Mouse (Mus musculus) embryonic facial prominence, embryonic 10.5 days (tissue): ENCODE data around the gene Asb4. TPM values are rescaled to one million over a fixed set of nuclear protein-coding genes. Genes with fewer than 3 reads are reported as not detected.

Source experiments
- DNase-seq: peaks from one replicate; pipeline ENCODE4 v3.0.0-alpha.2; 2017; ENCODE audit warnings: low spot score
- H3K27ac ChIP-seq: fragments of 300-500 bp; sonication (generic); replicated peaks from 2 replicates; pipeline ENCODE4 v1.5.1; 2016; ENCODE audit warnings: mild to moderate bottlenecking
- H3K27me3 ChIP-seq: fragments of 300-500 bp; sonication (generic); replicated peaks from 2 replicates; pipeline ENCODE4 v1.6.1; 2016; ENCODE audit warnings: low read depth, mild to moderate bottlenecking; ENCODE audit not compliant: poor library complexity, severe bottlenecking
- H3K36me3 ChIP-seq: fragments of 300-500 bp; sonication (generic); replicated peaks from 2 replicates; pipeline ENCODE4 v1.6.1; 2016; ENCODE audit warnings: mild to moderate bottlenecking, moderate library complexity
- H3K4me1 ChIP-seq: fragments of 300-500 bp; sonication (generic); 2 replicates; pipeline ENCODE4 v1.6.1; 2016
- H3K4me3 ChIP-seq: fragments of 300-500 bp; sonication (generic); 2 replicates; pipeline ENCODE4 v1.5.1; 2016; ENCODE audit warnings: mild to moderate bottlenecking, moderate library complexity
- H3K9me3 ChIP-seq: fragments of 300-500 bp; sonication (generic); 2 replicates; pipeline ENCODE4 v1.6.1; 2016; ENCODE audit warnings: mild to moderate bottlenecking
- WGBS: fragments of 180-500 bp; shearing (Covaris S2); methylation state at CpG from one replicate; pipeline ENCODE4 v1.1.7; 2016; 5-methylcytosine and 5-hydroxymethylcytosine counted together
- polyA plus RNA-seq: library from polyadenylated mRNA; unstranded; fragments of >200 nt; fragmentation: Nextera tagmentation; extraction: Ambion mirVana; gene quantifications from 2 replicates; pipeline ENCODE4 v1.2.1, GENCODE M21; 2016

The Asb4 gene
- polyA plus RNA-seq, 1 experiment from 2014 or later = 70.1 TPM

DNA sequence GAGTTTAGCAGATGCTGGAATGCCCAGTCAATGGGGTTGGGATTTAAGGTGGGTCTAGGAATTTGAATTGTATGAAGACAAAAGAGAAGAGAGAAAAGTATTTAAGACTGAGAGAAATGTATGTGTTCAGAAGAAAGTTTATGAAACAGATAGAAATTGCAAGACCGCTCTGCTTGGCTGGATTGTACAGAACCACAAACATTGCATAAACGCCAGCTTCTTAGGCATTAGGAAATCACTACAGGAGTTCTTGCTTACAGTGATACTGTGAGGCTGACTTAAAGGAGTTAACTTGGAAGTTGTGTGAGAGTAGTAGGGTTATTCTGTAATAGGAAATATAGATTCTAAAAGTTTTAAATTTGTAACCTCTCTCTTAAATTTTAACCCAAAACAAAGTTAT, 89.5 kb downstream of the Asb4 start:
- H3K27ac ChIP-seq = no peak overlapping the region
- WGBS = 94% methylated on average over 2 of the region's 2 CpGs
- DNase-seq = no peak
- H3K9me3 ChIP-seq = no peaks in the 10 kb centered on the region
- H3K27me3 ChIP-seq = no peaks in the 10 kb centered on the region
- H3K4me3 ChIP-seq = no peak overlapping the region
- no peaks in the 10 kb centered on the region for H3K4me1 ChIP-seq
- H3K36me3 ChIP-seq = no peaks in the 10 kb centered on the region

DNA sequence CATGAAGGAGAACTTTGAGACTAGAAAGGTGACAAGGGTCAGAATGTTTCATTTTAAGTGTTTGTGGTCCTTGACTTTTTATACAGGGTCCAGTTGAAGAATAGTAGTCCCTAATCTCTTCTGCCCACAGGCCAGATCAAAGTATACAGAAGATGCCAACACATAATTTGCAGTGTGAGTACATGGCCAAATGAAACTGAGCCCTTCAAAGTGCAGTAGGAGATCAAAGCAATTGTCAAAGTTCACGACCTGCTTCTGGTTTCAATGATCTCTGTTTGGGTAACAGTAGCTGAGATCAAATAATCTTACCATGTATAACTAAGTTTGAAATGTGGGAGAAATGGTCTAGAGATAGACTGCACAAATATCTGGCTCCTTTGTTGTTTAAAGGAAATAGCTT, 90.8 kb downstream of the Asb4 start:
- no peaks in the 10 kb centered on the region for H3K4me1 ChIP-seq
- 75% methylated on average over 1 of the region's 1 CpGs for WGBS
- no peak overlapping the region for H3K4me3 ChIP-seq
- no peaks in the 10 kb centered on the region for H3K9me3 ChIP-seq
- no peaks in the 10 kb centered on the region for H3K27me3 ChIP-seq
- H3K36me3 ChIP-seq = no peaks in the 10 kb centered on the region
- no peak for DNase-seq
- H3K27ac ChIP-seq = no peak overlapping the region

DNA sequence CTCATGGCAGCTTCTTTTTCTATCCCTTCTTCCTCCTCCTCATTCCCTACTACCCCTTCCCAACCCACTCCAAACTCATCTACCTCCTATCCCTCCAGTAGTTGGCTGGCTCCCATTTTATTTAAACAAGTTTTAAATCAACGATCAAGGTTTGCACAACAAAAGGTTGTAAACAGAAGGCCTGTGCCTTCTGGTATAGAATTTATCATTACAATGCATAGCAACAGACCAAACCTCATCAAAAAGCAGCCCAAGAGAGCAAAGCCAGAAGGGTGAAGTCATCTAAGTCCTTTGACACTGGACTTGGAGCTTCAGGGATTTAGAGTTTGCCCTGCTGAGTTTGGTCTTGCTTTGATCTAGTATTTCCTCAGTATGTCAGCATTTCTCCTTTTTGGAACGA, 97.9 kb downstream of the Asb4 start:
- 92% methylated on average over 2 of the region's 2 CpGs for WGBS
- Histone ChIP-seq H3K4me1 (peaks cover 1% of the 10 kb centered on the region), H3K27ac (no peak overlapping the region), H3K27me3 (no peaks in the 10 kb centered on the region), H3K4me3 (no peak overlapping the region), H3K36me3 (no peaks in the 10 kb centered on the region), H3K9me3 (no peaks in the 10 kb centered on the region)
- no peak for DNase-seq

DNA sequence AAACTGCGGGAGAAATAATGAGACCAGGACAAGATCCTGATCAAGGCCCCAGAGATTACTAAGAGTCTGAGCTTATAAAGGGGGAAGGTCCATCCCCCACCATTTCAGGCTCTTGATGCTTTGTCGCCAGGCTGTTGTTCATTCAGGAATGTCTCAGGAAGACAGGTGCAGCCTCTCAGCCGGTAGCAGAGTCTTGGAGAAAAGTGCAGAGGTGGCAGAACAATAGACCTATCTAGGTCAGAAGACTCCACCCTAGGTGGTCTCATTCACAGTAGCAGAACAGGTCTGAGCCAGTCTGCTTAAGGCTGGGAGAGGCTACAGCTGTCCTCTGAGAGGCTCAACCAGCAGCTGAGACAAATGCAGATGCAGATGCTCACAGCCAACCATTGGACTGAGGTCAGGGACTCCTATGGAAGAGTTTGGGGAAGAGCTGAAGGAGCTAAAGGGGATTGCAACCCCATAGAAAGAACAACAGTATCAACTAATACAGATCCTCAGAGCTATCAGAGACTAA, 99.1 kb downstream of the Asb4 start:
- H3K4me1 ChIP-seq = peaks cover 5% of the 10 kb centered on the region
- no peak overlapping the region for H3K4me3 ChIP-seq
- no peaks in the 10 kb centered on the region for H3K9me3 ChIP-seq
- no peaks in the 10 kb centered on the region for H3K27me3 ChIP-seq
- H3K36me3 ChIP-seq = no peaks in the 10 kb centered on the region
- DNase-seq = no peak
- 55% methylated on average over 3 of the region's 3 CpGs for WGBS
- H3K27ac ChIP-seq = no peak overlapping the region

Other genes starting within 250 kb of the Asb4 start
- 0.25 TPM in 1 of 2 replicates, not detected in the other for gene Pon1, start 189.4 kb upstream of the Asb4 start, polyA plus RNA-seq
- gene Pon3, start 127.1 kb upstream of the Asb4 start, polyA plus RNA-seq = 6.3 and 6.5 TPM in 2 replicates
- gene Pon2, start 84.9 kb upstream of the Asb4 start, polyA plus RNA-seq = 22.9 and 25.9 TPM in 2 replicates
- 0.55 and 0.60 TPM in 2 replicates for gene Pdk4, start 112.9 kb downstream of the Asb4 start, polyA plus RNA-seq